Mouse (Mus musculus) lung, adult 2 months (tissue): ENCODE measurements around the gene Siae.

Experiments
- CTCF ChIP-seq: fragments of 200-500 bp; IDR thresholded peaks from 2 replicates; pipeline ENCODE4 v1.5.1; 2011; ENCODE audit warnings: mild to moderate bottlenecking, low read length, control low read depth; ENCODE audit not compliant: insufficient read depth
- POLR2A ChIP-seq: fragments of 200-500 bp; IDR thresholded peaks from 2 replicates; pipeline ENCODE4 v1.6.1; 2011; ENCODE audit warnings: low read depth, mild to moderate bottlenecking, control low read depth, low read length, borderline replicate concordance; ENCODE audit errors: extremely low read depth

- TF ChIP-seq CTCF, result no peak
- TF ChIP-seq POLR2A, result peak; percentile 40; the same call in 1 of the 2 replicates
Observed at GRCm38 (mm10) chr9:37528225-37528970, 27.1 kb upstream of the Siae start.
